Mouse (Mus musculus) MEL (cell line): ENCODE results near the gene Cspg5. TPM values are rescaled to one million over a fixed set of nuclear protein-coding genes. Genes with fewer than 3 reads are reported as not detected.

ENCODE experiments used
- DNase-seq: peaks from one replicate; pipeline ENCODE4 v3.0.0; 2011; ENCODE audit warnings: low read depth, low spot score
- H3K27ac ChIP-seq: 2 replicates; pipeline ENCODE4 v1.5.1; 2012; ENCODE audit warnings: low read depth, mild to moderate bottlenecking, control low read depth, low read length, moderate library complexity; ENCODE audit not compliant: control insufficient read depth
- H3K27me3 ChIP-seq, 2 experiments: fragments of 150-350 bp in 1 of 2; sonication (generic) in 1 of 2; 2 replicates each; pipeline ENCODE4 v1.6.1; 2012; ENCODE audit warnings: low read length in 2 of 2, mild to moderate bottlenecking in 2 of 2, improper control_type of control experiment in 1 of 2, moderate library complexity in 1 of 2; ENCODE audit not compliant: insufficient read depth in 2 of 2, control insufficient read depth in 1 of 2
- H3K36me3 ChIP-seq, 2 experiments: 2 replicates each; pipeline ENCODE4 v1.6.1; 2012 to 2014; ENCODE audit warnings: low read length in 2 of 2, improper control_type of control experiment in 1 of 2, inconsistent platforms in 1 of 2, mild to moderate bottlenecking in 1 of 2; ENCODE audit not compliant: insufficient read depth in 2 of 2, control insufficient read depth in 1 of 2
- H3K4me1 ChIP-seq, 2 experiments: fragments of 150-350 bp in 1 of 2; sonication (generic) in 1 of 2; 2 replicates each; pipeline ENCODE4 v1.6.1; 2012; ENCODE audit warnings: low read length in 2 of 2, improper control_type of control experiment in 1 of 2, mild to moderate bottlenecking in 1 of 2; ENCODE audit not compliant: insufficient read depth in 2 of 2, control insufficient read depth in 1 of 2
- H3K4me3 ChIP-seq, 2 experiments: fragments of 150-350 bp in 1 of 2; sonication (generic) in 1 of 2; 2 replicates each; pipeline ENCODE4 v1.5.1; 2012; ENCODE audit warnings: low read depth in 2 of 2, low read length in 2 of 2, mild to moderate bottlenecking in 2 of 2, moderate library complexity in 2 of 2, control low read depth in 1 of 2, improper control_type of control experiment in 1 of 2; ENCODE audit not compliant: control insufficient read depth in 1 of 2, insufficient read depth in 1 of 2
- H3K79me2 ChIP-seq: 2 replicates; pipeline ENCODE4 v1.6.1; 2012; ENCODE audit warnings: mild to moderate bottlenecking, low read length, moderate library complexity; ENCODE audit not compliant: control insufficient read depth, poor library complexity, insufficient read depth
- H3K9ac ChIP-seq: 2 replicates; pipeline ENCODE4 v1.6.1; 2012; ENCODE audit warnings: low read depth, mild to moderate bottlenecking, control low read depth, low read length, moderate library complexity; ENCODE audit not compliant: control insufficient read depth, poor library complexity, severe bottlenecking
- H3K9me3 ChIP-seq: fragments of 150-350 bp; sonication (generic); replicated peaks from 2 replicates; pipeline ENCODE4 v1.6.1; 2012; ENCODE audit warnings: mild to moderate bottlenecking, low read length, improper control_type of control experiment, moderate library complexity; ENCODE audit not compliant: insufficient read depth
- BHLHE40 ChIP-seq: IDR thresholded peaks from 2 replicates; pipeline ENCODE4 v1.6.1; 2012; ENCODE audit warnings: low read depth, mild to moderate bottlenecking, inconsistent platforms, low read length, improper control_type of control experiment, borderline replicate concordance
- CHD1 ChIP-seq: IDR thresholded peaks from 2 replicates; pipeline ENCODE4 v1.6.1; 2012; ENCODE audit warnings: low read depth, mild to moderate bottlenecking, inconsistent platforms, low read length, improper control_type of control experiment
- CTCF ChIP-seq, 3 experiments: IDR thresholded peaks in 2 of 3; conservative IDR thresholded peaks in 1 of 3; 2 replicates each; pipeline ENCODE4 v1.5.1; 2011 to 2012; ENCODE audit warnings: low read length in 3 of 3, low read depth in 2 of 3, mild to moderate bottlenecking in 2 of 3, improper control_type of control experiment in 1 of 3, inconsistent platforms in 1 of 3, mixed read lengths in 1 of 3, moderate library complexity in 1 of 3; ENCODE audit not compliant: control insufficient read depth in 1 of 3, insufficient read depth in 1 of 3, poor library complexity in 1 of 3, severe bottlenecking in 1 of 3
- E2F4 ChIP-seq: IDR thresholded peaks from 2 replicates; pipeline ENCODE4 v1.6.1; 2011; ENCODE audit warnings: low read depth, low read length, improper control_type of control experiment, borderline replicate concordance
- EP300 ChIP-seq, 2 experiments: IDR thresholded peaks; 2 replicates each; pipeline ENCODE4 v1.6.1; 2011; ENCODE audit warnings: improper control_type of control experiment in 2 of 2, low read length in 2 of 2, low read depth in 1 of 2, mild to moderate bottlenecking in 1 of 2
- GABPA ChIP-seq: IDR thresholded peaks from 2 replicates; pipeline ENCODE4 v1.6.1; 2012; ENCODE audit warnings: low read depth, mild to moderate bottlenecking, inconsistent platforms, low read length, improper control_type of control experiment, moderate library complexity
- HCFC1 ChIP-seq: IDR thresholded peaks from 2 replicates; pipeline ENCODE4 v1.6.1; 2012; ENCODE audit warnings: low read depth, mild to moderate bottlenecking, inconsistent platforms, low read length, improper control_type of control experiment, moderate library complexity
- KAT2A ChIP-seq: conservative IDR thresholded peaks from 2 replicates; pipeline ENCODE4 v1.6.1; 2012; ENCODE audit warnings: low read depth, low read length, improper control_type of control experiment, inconsistent platforms
- MAFK ChIP-seq: IDR thresholded peaks from 2 replicates; pipeline ENCODE4 v1.6.1; 2011; ENCODE audit warnings: low read depth, mild to moderate bottlenecking, low read length, improper control_type of control experiment, borderline replicate concordance
- MAZ ChIP-seq: IDR thresholded peaks from 2 replicates; pipeline ENCODE4 v1.6.1; 2012; ENCODE audit warnings: low read depth, mild to moderate bottlenecking, inconsistent platforms, low read length, improper control_type of control experiment
- MEF2A ChIP-seq: IDR thresholded peaks from 2 replicates; pipeline ENCODE4 v1.6.1; 2014; ENCODE audit warnings: low read depth, mild to moderate bottlenecking, inconsistent platforms, low read length, improper control_type of control experiment; ENCODE audit not compliant: poor library complexity, insufficient replicate concordance, severe bottlenecking; ENCODE audit errors: extremely low read depth
- MYB ChIP-seq: IDR thresholded peaks from 2 replicates; pipeline ENCODE4 v1.6.1; 2011; ENCODE audit warnings: mild to moderate bottlenecking, low read depth, low read length, improper control_type of control experiment
- NELFE ChIP-seq: IDR thresholded peaks from 2 replicates; pipeline ENCODE4 v1.6.1; 2011; ENCODE audit warnings: low read depth, low read length, improper control_type of control experiment
- NRF1 ChIP-seq: IDR thresholded peaks from 2 replicates; pipeline ENCODE4 v1.6.1; 2014; ENCODE audit warnings: low read depth, mild to moderate bottlenecking, inconsistent platforms, low read length, improper control_type of control experiment, moderate library complexity; ENCODE audit not compliant: poor library complexity, insufficient read depth, severe bottlenecking
- POLR2A ChIP-seq, 2 experiments: IDR thresholded peaks; 2 replicates each; pipeline ENCODE4 v1.6.1; 2011 to 2012; ENCODE audit warnings: low read length in 2 of 2, mild to moderate bottlenecking in 2 of 2, control low read depth in 1 of 2, improper control_type of control experiment in 1 of 2, low read depth in 1 of 2, moderate library complexity in 1 of 2; ENCODE audit not compliant: control insufficient read depth in 1 of 2, insufficient read depth in 1 of 2, poor library complexity in 1 of 2
- POLR2AphosphoS5 ChIP-seq: IDR thresholded peaks from 2 replicates; pipeline ENCODE4 v1.6.1; 2012; ENCODE audit warnings: low read depth, borderline replicate concordance, mild to moderate bottlenecking, inconsistent platforms, low read length, moderate library complexity, mixed read lengths
- RCOR1 ChIP-seq: IDR thresholded peaks from 2 replicates; pipeline ENCODE4 v1.6.1; 2012; ENCODE audit warnings: low read depth, mild to moderate bottlenecking, inconsistent platforms, low read length, improper control_type of control experiment
- SMC3 ChIP-seq: IDR thresholded peaks from 2 replicates; pipeline ENCODE4 v1.6.1; 2011; ENCODE audit warnings: low read depth, low read length, improper control_type of control experiment
- TAL1 ChIP-seq: IDR thresholded peaks from 2 replicates; pipeline ENCODE4 v1.6.1; 2012; ENCODE audit warnings: mild to moderate bottlenecking, inconsistent platforms, low read length, moderate library complexity, mixed read lengths
- TBP ChIP-seq: IDR thresholded peaks from 2 replicates; pipeline ENCODE4 v1.8.0; 2011; ENCODE audit warnings: low read depth, low read length, improper control_type of control experiment
- TCF12 ChIP-seq: IDR thresholded peaks from 2 replicates; pipeline ENCODE4 v1.6.1; 2014; ENCODE audit warnings: low read depth, mild to moderate bottlenecking, inconsistent platforms, low read length, improper control_type of control experiment, moderate library complexity
- UBTF ChIP-seq: IDR thresholded peaks from 2 replicates; pipeline ENCODE4 v1.6.1; 2012; ENCODE audit warnings: low read depth, mild to moderate bottlenecking, inconsistent platforms, low read length, improper control_type of control experiment, moderate library complexity, borderline replicate concordance; ENCODE audit not compliant: insufficient read depth
- USF2 ChIP-seq, 2 experiments: IDR thresholded peaks; 2 replicates each; pipeline ENCODE4 v1.6.1; 2011 to 2012; ENCODE audit warnings: improper control_type of control experiment in 2 of 2, low read length in 2 of 2, borderline replicate concordance in 1 of 2, inconsistent platforms in 1 of 2, low read depth in 1 of 2, mild to moderate bottlenecking in 1 of 2; ENCODE audit not compliant: insufficient read depth in 1 of 2
- ZC3H11A ChIP-seq: IDR thresholded peaks from 2 replicates; pipeline ENCODE4 v1.6.1; 2012; ENCODE audit warnings: low read depth, mild to moderate bottlenecking, inconsistent platforms, low read length, improper control_type of control experiment
- ZKSCAN1 ChIP-seq: IDR thresholded peaks from 2 replicates; pipeline ENCODE4 v1.6.1; 2012; ENCODE audit warnings: low read depth, mild to moderate bottlenecking, inconsistent platforms, low read length, improper control_type of control experiment, moderate library complexity
- polyA plus RNA-seq, 2 experiments: library from polyadenylated mRNA; stranded (reverse) in 1 of 2; unstranded in 1 of 2; fragments of >175 nt in 1 of 2; fragments of >200 nt in 1 of 2; gene quantifications; 2 replicates each; pipeline versions ENCODE4 v1.2.1 to v1.2.4; 2012; ENCODE audit warnings: low replicate concordance in 2 of 2, low read depth in 1 of 2; ENCODE audit not compliant: insufficient read length in 2 of 2, insufficient read depth in 1 of 2, missing spikeins in 1 of 2
- total RNA-seq: library from RNA; depleted of rRNA; stranded (reverse); fragments of 300-350 nt; gene quantifications from 2 replicates; pipeline ENCODE4 v1.2.3, GENCODE M21; 2012

Gene Cspg5
- total and polyA plus RNA-seq, 3 experiments, result 0.65 to 1.0 TPM; not detected in 1

GRCm38 (mm10) chr9:110229566-110230248, 13.9 kb upstream of the Cspg5 start:
- Histone ChIP-seq H3K9ac (no peak overlapping the region), H3K4me3 (no peak overlapping the region), H3K27ac (no peak overlapping the region), H3K9me3 (no peaks in the 10 kb centered on the region), H3K79me2 (no peaks in the 10 kb centered on the region), H3K36me3 (peaks cover 0 to 32% of the 10 kb centered on the region in 2 experiments; a peak in 2 of 4 replicates), H3K27me3 (no peaks in the 10 kb centered on the region), H3K4me1 (no peaks in the 10 kb centered on the region)
- TF ChIP-seq HCFC1 (no peak), MAFK (no peak), NRF1 (no peak), MEF2A (no peak), GABPA (no peak), RCOR1 (no peak), SMC3 (no peak), E2F4 (no peak), POLR2AphosphoS5 (no peak), EP300 (IDR thresholded peaks at IDR 0.05; ENCODE audit: low read depth in 1 of 2, low read length in 2 of 2) (no peak), CTCF (IDR thresholded peaks at IDR 0.05 in 2 of 3, conservative IDR thresholded peaks at IDR 0.05 in 1 of 3; ENCODE audit: control insufficient read depth in 1 of 3, insufficient read depth in 1 of 3, low read depth in 2 of 3, low read length in 3 of 3, poor library complexity in 1 of 3, severe bottlenecking in 1 of 3) (no peak), CHD1 (no peak), POLR2A (IDR thresholded peaks at IDR 0.05; ENCODE audit: control insufficient read depth in 1 of 2, insufficient read depth in 1 of 2, low read depth in 1 of 2, low read length in 2 of 2, poor library complexity in 1 of 2) (no peak), TCF12 (no peak), USF2 (IDR thresholded peaks at IDR 0.05; ENCODE audit: borderline replicate concordance in 1 of 2, insufficient read depth in 1 of 2, low read depth in 1 of 2, low read length in 2 of 2) (no peak)
- no peak for DNase-seq

GRCm38 (mm10) chr9:110230395-110231071, 13.1 kb upstream of the Cspg5 start:
- Histone ChIP-seq H3K4me3 (no peak overlapping the region), H3K27ac (no peak overlapping the region), H3K9ac (no peak overlapping the region), H3K27me3 (no peaks in the 10 kb centered on the region), H3K4me1 (no peaks in the 10 kb centered on the region), H3K9me3 (no peaks in the 10 kb centered on the region), H3K36me3 (peaks cover 0 to 36% of the 10 kb centered on the region in 2 experiments; a peak in 2 of 4 replicates), H3K79me2 (no peaks in the 10 kb centered on the region)
- DNase-seq, result no peak
- TF ChIP-seq TCF12 (no peak), BHLHE40 (no peak), EP300 (IDR thresholded peaks at IDR 0.05; ENCODE audit: low read depth in 1 of 2, low read length in 2 of 2) (no peak), UBTF (no peak), ZC3H11A (no peak), KAT2A (no peak), POLR2AphosphoS5 (no peak), CHD1 (no peak), E2F4 (no peak), MYB (no peak), MEF2A (no peak), MAZ (no peak), TBP (no peak), TAL1 (no peak), NELFE (no peak), ZKSCAN1 (no peak)
